8 mouse cellular contexts compared by ENCODE assay signal in the genomic region with DNA sequence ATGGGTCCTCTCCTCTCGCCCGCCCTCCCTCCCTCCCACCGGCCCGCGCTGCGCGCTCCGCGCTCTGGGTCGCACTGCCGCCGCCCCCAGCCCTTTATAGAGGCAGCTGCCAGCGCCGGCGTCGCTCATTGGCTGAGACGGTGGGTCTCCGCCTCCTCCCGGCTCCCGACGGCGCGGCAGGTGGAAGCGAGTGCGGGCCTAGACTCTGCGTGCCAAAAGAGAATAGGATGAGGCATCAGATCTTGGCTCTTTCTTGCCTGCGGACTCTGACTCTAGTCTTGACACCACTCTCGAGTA. TPM values are rescaled to one million over a fixed set of nuclear protein-coding genes. Genes with fewer than 3 reads are reported as not detected.
DNase-seq lines count a peak whose midpoint lies in the region; ATAC-seq and TF ChIP-seq lines count a peak whose summit lies in the region.

A gene (minus strand): TSS at position 66 of the 297 bp plus-strand sequence.

- H3K27ac ChIP-seq in heart, embryonic 10.5 days = peak within 1 kb of the TSS; percentile 64; the same call in 1 of the 2 replicates
- H3K27ac ChIP-seq in embryonic facial prominence, embryonic 14.5 days (replicated peaks; ENCODE audit: low read depth, low read length) = no peak within 1 kb of the TSS; the same call in 1 of the 2 replicates
- H3K27ac ChIP-seq in layer of hippocampus, adult 2 months = peak within 1 kb of the TSS; percentile 94
- H3K27ac ChIP-seq in midbrain, embryonic 11.5 days (ENCODE audit: low read depth, low read length) = peak within 1 kb of the TSS; percentile 86

- DNase-seq in heart, embryonic 10.5 days (ENCODE audit: low spot score) = no peak
- no peak for DNase-seq in heart, postnatal 14 days
- DNase-seq in R1 (ENCODE audit: low read depth, low spot score) = peak; percentile 83
- peak; percentile 55 for DNase-seq in embryonic facial prominence, embryonic 14.5 days (ENCODE audit: low spot score)
- DNase-seq in layer of hippocampus, adult 2 months (ENCODE audit: low spot score in 2 of 2) = peak; percentile 84 to 86
- no peak for DNase-seq in midbrain, embryonic 11.5 days (ENCODE audit: low spot score, missing footprints)
- peak; percentile 49 for DNase-seq in thymus, postnatal 0 days (ENCODE audit: low spot score)

- peaks cover 2% of the 10 kb centered on the region for H3K36me3 ChIP-seq in heart, embryonic 10.5 days
- peaks cover 1% of the 10 kb centered on the region; the same call in 1 of the 2 replicates for H3K36me3 ChIP-seq in embryonic facial prominence, embryonic 14.5 days (ENCODE audit: control insufficient read depth, insufficient read depth, low read length)
- no peaks in the 10 kb centered on the region; the same call in 1 of the 2 replicates for H3K36me3 ChIP-seq in midbrain, embryonic 11.5 days (ENCODE audit: control insufficient read depth, insufficient read depth, low read length)

- intact Hi-C loops in heart, postnatal 14 days (cut with DNase I) = no loop called here

- H3K4me1 ChIP-seq in heart, embryonic 10.5 days = peaks cover 36% of the 10 kb centered on the region
- H3K4me1 ChIP-seq in embryonic facial prominence, embryonic 14.5 days (ENCODE audit: control insufficient read depth, insufficient read depth, low read length) = peaks cover 14% of the 10 kb centered on the region
- peaks cover 37% of the 10 kb centered on the region for H3K4me1 ChIP-seq in midbrain, embryonic 11.5 days (ENCODE audit: control insufficient read depth, insufficient read depth, low read length)

- H3K9ac ChIP-seq in embryonic facial prominence, embryonic 14.5 days (ENCODE audit: low read depth, low read length) = peak within 1 kb of the TSS; percentile 55
- H3K9ac ChIP-seq in midbrain, embryonic 11.5 days (ENCODE audit: low read length) = peak within 1 kb of the TSS; percentile 93

- peak; percentile 60; the same call in 1 of the 2 replicates for ATAC-seq in embryonic facial prominence, embryonic 14.5 days (ENCODE audit: low read depth)
- ATAC-seq in midbrain, embryonic 11.5 days (ENCODE audit: low FRiP score) = peak; percentile 72
- ATAC-seq in granulocyte monocyte progenitor cell, adult 5-6 weeks (replicated peaks; ENCODE audit: poor library complexity, severe bottlenecking) = no peak

- WGBS in heart, embryonic 10.5 days = under 1% methylated on average over 28 of the region's 28 CpGs
- WGBS in embryonic facial prominence, embryonic 14.5 days = 3% methylated on average over 12 of the region's 28 CpGs
- WGBS in midbrain, embryonic 11.5 days = 2% methylated on average over 27 of the region's 28 CpGs

- peak within 1 kb of the TSS; percentile 59 for H3K4me2 ChIP-seq in embryonic facial prominence, embryonic 14.5 days (ENCODE audit: low read depth, low read length)
- peak within 1 kb of the TSS; percentile 71 for H3K4me2 ChIP-seq in midbrain, embryonic 11.5 days

- peaks cover 83% of the 10 kb centered on the region for H3K27me3 ChIP-seq in heart, embryonic 10.5 days (ENCODE audit: insufficient read depth, poor library complexity, severe bottlenecking)
- peaks cover 58% of the 10 kb centered on the region for H3K27me3 ChIP-seq in embryonic facial prominence, embryonic 14.5 days (replicated peaks; ENCODE audit: control insufficient read depth, insufficient read depth, low read length)
- peaks cover 8% of the 10 kb centered on the region for H3K27me3 ChIP-seq in midbrain, embryonic 11.5 days (ENCODE audit: control insufficient read depth, insufficient read depth, low read length)

- no peaks in the 10 kb centered on the region for H3K9me3 ChIP-seq in heart, embryonic 10.5 days
- no peaks in the 10 kb centered on the region for H3K9me3 ChIP-seq in embryonic facial prominence, embryonic 14.5 days (ENCODE audit: control insufficient read depth, low read length)
- H3K9me3 ChIP-seq in midbrain, embryonic 11.5 days (ENCODE audit: control insufficient read depth, low read length) = no peaks in the 10 kb centered on the region

- peak; percentile 67 for TF ChIP-seq CTCF in layer of hippocampus, adult 2 months (conservative IDR thresholded peaks at IDR 0.05)

- peak within 1 kb of the TSS; percentile 58 for H3K4me3 ChIP-seq in heart, embryonic 10.5 days
- H3K4me3 ChIP-seq in embryonic facial prominence, embryonic 14.5 days (ENCODE audit: low read depth, low read length) = peak within 1 kb of the TSS; percentile 37
- H3K4me3 ChIP-seq in layer of hippocampus, adult 2 months = peak within 1 kb of the TSS; percentile 93
- H3K4me3 ChIP-seq in midbrain, embryonic 11.5 days (ENCODE audit: low read depth, low read length) = peak within 1 kb of the TSS; percentile 86

RNA-seq across cellular contexts. Expression of the gene that starts here (rescaled TPM):
- polyA plus RNA-seq in heart, embryonic 10.5 days (2016; fragmentation: Nextera tagmentation; extraction: Ambion mirVana) = 0.15 and 0.29 TPM in 2 replicates
- total RNA-seq in heart, postnatal 14 days (2021) = 1 to 10 TPM in 1 of 2 experiments, under 1 TPM in 1; 0.12 to 1.1 TPM
- 4.6 and 5.1 TPM in 2 replicates for polyA plus RNA-seq in embryonic facial prominence, embryonic 14.5 days (2014; fragmentation: Nextera tagmentation; extraction: Ambion mirVana)
- 100 to 1,000 TPM; 156 to 160 TPM for total RNA-seq in layer of hippocampus, adult 2 months (2021)
- polyA plus RNA-seq in midbrain, embryonic 11.5 days (2014; fragmentation: Nextera tagmentation; extraction: Ambion mirVana) = 49.8 and 53.9 TPM in 2 replicates
- polyA plus RNA-seq in thymus, postnatal 0 days (2015; fragmentation: Nextera tagmentation; extraction: Ambion mirVana) = 0.04 and 0.16 TPM in 2 replicates
- not detected in 2 replicates for total RNA-seq in granulocyte monocyte progenitor cell, adult 5-6 weeks (2014; fragmentation: Nextera tagmentation)
- 0.31 TPM in 1 of 2 replicates, not detected in the other for total RNA-seq in granulocyte monocyte progenitor cell, adult 5-6 weeks (2017)

Comparison
In these comparisons a context has a peak if more than half of its experiments do, and no peak if none do; other contexts are left out.
1. RNA of the gene that starts here (total RNA-seq): 156 to 160 TPM in layer of hippocampus, adult 2 months; 0.12 to 1.1 TPM in heart, postnatal 14 days and 0.31 TPM in granulocyte monocyte progenitor cell, adult 5-6 weeks; every median in the first group is over 10 times any median in the second.
2. Peak in DNase-seq in thymus, postnatal 0 days; RNA of the gene not detected or under 1 TPM.
3. DNase-seq: peak in R1 (single experiment), embryonic facial prominence, embryonic 14.5 days (single experiment) and layer of hippocampus, adult 2 months (2 of 2); none in heart, embryonic 10.5 days (single experiment), heart, postnatal 14 days (0 of 2) and midbrain, embryonic 11.5 days (single experiment).
4. H3K4me3 ChIP-seq: peak in every context shown above with its lines; median percentile 93 in layer of hippocampus, adult 2 months; 86 in midbrain, embryonic 11.5 days; 58 in heart, embryonic 10.5 days; 37 in embryonic facial prominence, embryonic 14.5 days.